Mouse (Mus musculus) MEL (cell line): ENCODE measurements around the gene Creb3. TPM values are rescaled to one million over a fixed set of nuclear protein-coding genes. Genes with fewer than 3 reads are reported as not detected.

Experiments used
- DNase-seq: peaks from one replicate; pipeline ENCODE4 v3.0.0; 2011; ENCODE audit warnings: low read depth, low spot score
- H3K27ac ChIP-seq: 2 replicates; pipeline ENCODE4 v1.5.1; 2012; ENCODE audit warnings: low read depth, mild to moderate bottlenecking, control low read depth, low read length, moderate library complexity; ENCODE audit not compliant: control insufficient read depth
- H3K27me3 ChIP-seq, 2 experiments: fragments of 150-350 bp in 1 of 2; sonication (generic) in 1 of 2; 2 replicates each; pipeline ENCODE4 v1.6.1; 2012; ENCODE audit warnings: low read length in 2 of 2, mild to moderate bottlenecking in 2 of 2, improper control_type of control experiment in 1 of 2, moderate library complexity in 1 of 2; ENCODE audit not compliant: insufficient read depth in 2 of 2, control insufficient read depth in 1 of 2
- H3K36me3 ChIP-seq, 2 experiments: 2 replicates each; pipeline ENCODE4 v1.6.1; 2012 to 2014; ENCODE audit warnings: low read length in 2 of 2, improper control_type of control experiment in 1 of 2, inconsistent platforms in 1 of 2, mild to moderate bottlenecking in 1 of 2; ENCODE audit not compliant: insufficient read depth in 2 of 2, control insufficient read depth in 1 of 2
- H3K4me1 ChIP-seq, 2 experiments: fragments of 150-350 bp in 1 of 2; sonication (generic) in 1 of 2; 2 replicates each; pipeline ENCODE4 v1.6.1; 2012; ENCODE audit warnings: low read length in 2 of 2, improper control_type of control experiment in 1 of 2, mild to moderate bottlenecking in 1 of 2; ENCODE audit not compliant: insufficient read depth in 2 of 2, control insufficient read depth in 1 of 2
- H3K4me3 ChIP-seq, 2 experiments: fragments of 150-350 bp in 1 of 2; sonication (generic) in 1 of 2; 2 replicates each; pipeline ENCODE4 v1.5.1; 2012; ENCODE audit warnings: low read depth in 2 of 2, low read length in 2 of 2, mild to moderate bottlenecking in 2 of 2, moderate library complexity in 2 of 2, control low read depth in 1 of 2, improper control_type of control experiment in 1 of 2; ENCODE audit not compliant: control insufficient read depth in 1 of 2, insufficient read depth in 1 of 2
- H3K79me2 ChIP-seq: 2 replicates; pipeline ENCODE4 v1.6.1; 2012; ENCODE audit warnings: mild to moderate bottlenecking, low read length, moderate library complexity; ENCODE audit not compliant: control insufficient read depth, poor library complexity, insufficient read depth
- H3K9ac ChIP-seq: 2 replicates; pipeline ENCODE4 v1.6.1; 2012; ENCODE audit warnings: low read depth, mild to moderate bottlenecking, control low read depth, low read length, moderate library complexity; ENCODE audit not compliant: control insufficient read depth, poor library complexity, severe bottlenecking
- H3K9me3 ChIP-seq: fragments of 150-350 bp; sonication (generic); replicated peaks from 2 replicates; pipeline ENCODE4 v1.6.1; 2012; ENCODE audit warnings: mild to moderate bottlenecking, low read length, improper control_type of control experiment, moderate library complexity; ENCODE audit not compliant: insufficient read depth
- CHD1 ChIP-seq: IDR thresholded peaks from 2 replicates; pipeline ENCODE4 v1.6.1; 2012; ENCODE audit warnings: low read depth, mild to moderate bottlenecking, inconsistent platforms, low read length, improper control_type of control experiment
- CTCF ChIP-seq, 3 experiments: IDR thresholded peaks in 2 of 3; conservative IDR thresholded peaks in 1 of 3; 2 replicates each; pipeline ENCODE4 v1.5.1; 2011 to 2012; ENCODE audit warnings: low read length in 3 of 3, low read depth in 2 of 3, mild to moderate bottlenecking in 2 of 3, improper control_type of control experiment in 1 of 3, inconsistent platforms in 1 of 3, mixed read lengths in 1 of 3, moderate library complexity in 1 of 3; ENCODE audit not compliant: control insufficient read depth in 1 of 3, insufficient read depth in 1 of 3, poor library complexity in 1 of 3, severe bottlenecking in 1 of 3
- E2F4 ChIP-seq: IDR thresholded peaks from 2 replicates; pipeline ENCODE4 v1.6.1; 2011; ENCODE audit warnings: low read depth, low read length, improper control_type of control experiment, borderline replicate concordance
- ELF1 ChIP-seq: IDR thresholded peaks from 2 replicates; pipeline ENCODE4 v1.6.1; 2014; ENCODE audit warnings: low read depth, mild to moderate bottlenecking, inconsistent platforms, low read length, improper control_type of control experiment, moderate library complexity
- EP300 ChIP-seq, 2 experiments: IDR thresholded peaks; 2 replicates each; pipeline ENCODE4 v1.6.1; 2011; ENCODE audit warnings: improper control_type of control experiment in 2 of 2, low read length in 2 of 2, low read depth in 1 of 2, mild to moderate bottlenecking in 1 of 2
- GATA1 ChIP-seq: IDR thresholded peaks from 2 replicates; pipeline ENCODE4 v1.6.1; 2011; ENCODE audit warnings: low read depth, low read length, improper control_type of control experiment
- HCFC1 ChIP-seq: IDR thresholded peaks from 2 replicates; pipeline ENCODE4 v1.6.1; 2012; ENCODE audit warnings: low read depth, mild to moderate bottlenecking, inconsistent platforms, low read length, improper control_type of control experiment, moderate library complexity
- MEF2A ChIP-seq: IDR thresholded peaks from 2 replicates; pipeline ENCODE4 v1.6.1; 2014; ENCODE audit warnings: low read depth, mild to moderate bottlenecking, inconsistent platforms, low read length, improper control_type of control experiment; ENCODE audit not compliant: poor library complexity, insufficient replicate concordance, severe bottlenecking; ENCODE audit errors: extremely low read depth
- MYC ChIP-seq: IDR thresholded peaks from 2 replicates; pipeline ENCODE4 v1.6.1; 2011; ENCODE audit warnings: low read depth, mild to moderate bottlenecking, low read length, improper control_type of control experiment, moderate library complexity
- NELFE ChIP-seq: IDR thresholded peaks from 2 replicates; pipeline ENCODE4 v1.6.1; 2011; ENCODE audit warnings: low read depth, low read length, improper control_type of control experiment
- POLR2A ChIP-seq, 2 experiments: IDR thresholded peaks; 2 replicates each; pipeline ENCODE4 v1.6.1; 2011 to 2012; ENCODE audit warnings: low read length in 2 of 2, mild to moderate bottlenecking in 2 of 2, control low read depth in 1 of 2, improper control_type of control experiment in 1 of 2, low read depth in 1 of 2, moderate library complexity in 1 of 2; ENCODE audit not compliant: control insufficient read depth in 1 of 2, insufficient read depth in 1 of 2, poor library complexity in 1 of 2
- POLR2AphosphoS2 ChIP-seq: IDR thresholded peaks from 2 replicates; pipeline ENCODE4 v1.6.1; 2011; ENCODE audit warnings: low read length, improper control_type of control experiment
- POLR2AphosphoS5 ChIP-seq: IDR thresholded peaks from 2 replicates; pipeline ENCODE4 v1.6.1; 2012; ENCODE audit warnings: low read depth, borderline replicate concordance, mild to moderate bottlenecking, inconsistent platforms, low read length, moderate library complexity, mixed read lengths
- SIN3A ChIP-seq: IDR thresholded peaks from 2 replicates; pipeline ENCODE4 v1.6.1; 2012; ENCODE audit warnings: low read length, improper control_type of control experiment, inconsistent platforms
- TAL1 ChIP-seq: IDR thresholded peaks from 2 replicates; pipeline ENCODE4 v1.6.1; 2012; ENCODE audit warnings: mild to moderate bottlenecking, inconsistent platforms, low read length, moderate library complexity, mixed read lengths
- TBP ChIP-seq: IDR thresholded peaks from 2 replicates; pipeline ENCODE4 v1.8.0; 2011; ENCODE audit warnings: low read depth, low read length, improper control_type of control experiment
- TCF12 ChIP-seq: IDR thresholded peaks from 2 replicates; pipeline ENCODE4 v1.6.1; 2014; ENCODE audit warnings: low read depth, mild to moderate bottlenecking, inconsistent platforms, low read length, improper control_type of control experiment, moderate library complexity
- UBTF ChIP-seq: IDR thresholded peaks from 2 replicates; pipeline ENCODE4 v1.6.1; 2012; ENCODE audit warnings: low read depth, mild to moderate bottlenecking, inconsistent platforms, low read length, improper control_type of control experiment, moderate library complexity, borderline replicate concordance; ENCODE audit not compliant: insufficient read depth
- USF2 ChIP-seq, 2 experiments: IDR thresholded peaks; 2 replicates each; pipeline ENCODE4 v1.6.1; 2011 to 2012; ENCODE audit warnings: improper control_type of control experiment in 2 of 2, low read length in 2 of 2, borderline replicate concordance in 1 of 2, inconsistent platforms in 1 of 2, low read depth in 1 of 2, mild to moderate bottlenecking in 1 of 2; ENCODE audit not compliant: insufficient read depth in 1 of 2
- ZC3H11A ChIP-seq: IDR thresholded peaks from 2 replicates; pipeline ENCODE4 v1.6.1; 2012; ENCODE audit warnings: low read depth, mild to moderate bottlenecking, inconsistent platforms, low read length, improper control_type of control experiment
- ZNF384 ChIP-seq: IDR thresholded peaks from 2 replicates; pipeline ENCODE4 v1.6.1; 2012; ENCODE audit warnings: low read depth, mild to moderate bottlenecking, inconsistent platforms, low read length, improper control_type of control experiment
- polyA plus RNA-seq, 2 experiments: library from polyadenylated mRNA; stranded (reverse) in 1 of 2; unstranded in 1 of 2; fragments of >175 nt in 1 of 2; fragments of >200 nt in 1 of 2; gene quantifications; 2 replicates each; pipeline versions ENCODE4 v1.2.1 to v1.2.4; 2012; ENCODE audit warnings: low replicate concordance in 2 of 2, low read depth in 1 of 2; ENCODE audit not compliant: insufficient read length in 2 of 2, insufficient read depth in 1 of 2, missing spikeins in 1 of 2
- total RNA-seq: library from RNA; depleted of rRNA; stranded (reverse); fragments of 300-350 nt; gene quantifications from 2 replicates; pipeline ENCODE4 v1.2.3, GENCODE M21; 2012

Gene Creb3
- total and polyA plus RNA-seq, 3 experiments, result 17.1 to 21.3 TPM; not detected in 1

DNA sequence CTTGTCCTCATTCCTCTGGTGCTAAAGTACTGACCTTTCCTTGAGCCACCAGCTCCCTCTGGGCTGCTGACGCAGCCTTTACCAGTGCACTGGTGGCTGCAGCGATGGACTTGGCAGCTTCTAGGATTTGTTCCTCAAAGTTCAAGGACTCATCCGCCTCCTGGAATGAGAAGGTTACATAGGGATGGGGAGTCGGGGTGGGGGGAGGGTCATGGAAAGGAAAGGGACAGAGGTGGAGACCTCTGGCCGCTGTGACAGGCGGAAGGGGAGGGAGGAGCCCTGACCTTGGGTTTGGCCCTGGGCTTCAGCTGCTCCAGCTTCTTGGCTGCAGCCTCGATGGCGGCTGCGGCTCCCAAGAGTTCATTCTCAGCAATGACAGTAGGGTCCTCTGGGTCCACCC lies 28.9 kb upstream of the Creb3 start:
- Histone ChIP-seq H3K9me3 (no peaks in the 10 kb centered on the region), H3K9ac (no peak overlapping the region), H3K27me3 (no peaks in the 10 kb centered on the region), H3K27ac (no peak overlapping the region), H3K79me2 (no peaks in the 10 kb centered on the region), H3K36me3 (peaks cover 2 to 8% of the 10 kb centered on the region in 2 experiments; a peak in 3 of 4 replicates), H3K4me1 (peaks cover 0 to 8% of the 10 kb centered on the region in 2 experiments; a peak in 2 of 4 replicates)
- no peak for DNase-seq
- TF ChIP-seq CTCF (IDR thresholded peaks at IDR 0.05 in 2 of 3, conservative IDR thresholded peaks at IDR 0.05 in 1 of 3; ENCODE audit: control insufficient read depth in 1 of 3, insufficient read depth in 1 of 3, low read depth in 2 of 3, low read length in 3 of 3, poor library complexity in 1 of 3, severe bottlenecking in 1 of 3) (no peak), UBTF (no peak), SIN3A (no peak), MYC (no peak), TCF12 (no peak)
- TF ChIP-seq, all 39 proteins: peak for 0
- no peak overlapping the region for H3K4me3 ChIP-seq

DNA sequence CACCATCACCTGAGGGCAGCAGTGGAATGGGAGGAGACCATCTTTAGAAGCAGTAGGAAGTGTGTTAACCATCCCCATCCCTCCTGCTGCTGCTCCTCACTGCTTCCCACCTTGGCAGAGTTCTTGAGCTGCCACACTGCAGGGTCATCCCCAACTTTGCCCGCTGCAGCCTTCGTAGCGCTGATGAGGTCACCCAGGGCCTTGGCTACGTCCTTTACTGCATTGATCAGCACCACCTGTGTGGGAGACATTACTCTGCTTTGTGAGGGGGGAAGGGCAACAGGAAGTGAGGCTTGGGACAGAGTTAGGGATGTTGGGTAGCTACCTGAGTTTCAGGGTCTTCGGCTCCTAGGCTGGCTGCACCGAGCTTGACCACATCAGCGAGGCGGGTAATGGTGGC lies 26.5 kb upstream of the Creb3 start:
- H3K9me3 ChIP-seq, result no peaks in the 10 kb centered on the region
- H3K4me1 ChIP-seq, result no peaks in the 10 kb centered on the region; a peak in 1 of 4 replicates

DNA sequence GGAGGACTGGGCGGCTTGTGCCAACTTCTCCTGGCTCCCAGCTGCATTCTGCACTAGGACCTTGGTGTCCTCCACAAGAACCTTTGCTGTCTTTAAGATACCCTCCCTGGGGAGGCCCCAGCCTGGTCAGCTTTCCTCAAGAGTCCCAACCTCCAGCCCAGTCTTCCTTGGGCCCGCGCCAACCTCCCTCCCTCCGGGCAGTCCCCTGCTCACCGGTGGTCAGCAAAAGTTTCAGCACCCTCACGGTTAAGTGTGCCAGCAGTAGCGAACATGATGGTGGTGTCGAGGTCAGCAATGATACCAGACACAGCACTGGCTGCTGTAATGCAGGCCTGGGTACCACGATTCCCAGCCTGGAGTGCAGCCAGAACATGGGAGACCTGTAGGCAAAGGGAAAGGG lies 26.1 kb upstream of the Creb3 start:
- Histone ChIP-seq H3K79me2 (no peaks in the 10 kb centered on the region), H3K9ac (no peak overlapping the region), H3K36me3 (peaks cover 0 to 6% of the 10 kb centered on the region in 2 experiments; a peak in 2 of 4 replicates), H3K27me3 (no peaks in the 10 kb centered on the region), H3K27ac (no peak overlapping the region), H3K9me3 (no peaks in the 10 kb centered on the region), H3K4me3 (no peak overlapping the region), H3K4me1 (no peaks in the 10 kb centered on the region)
- DNase-seq, result no peak
- TF ChIP-seq CHD1, result no peak
- TF ChIP-seq TBP, result no peak
- TF ChIP-seq SIN3A, result no peak
- TF ChIP-seq NELFE, result no peak
- TF ChIP-seq POLR2AphosphoS2, result no peak
- TF ChIP-seq ZNF384, result no peak
- no peak for TF ChIP-seq HCFC1
- TF ChIP-seq EP300 (IDR thresholded peaks at IDR 0.05; ENCODE audit: low read depth in 1 of 2, low read length in 2 of 2), result no peak
- no peak for TF ChIP-seq ZC3H11A
- TF ChIP-seq MEF2A, result no peak
- no peak for TF ChIP-seq TCF12
- TF ChIP-seq POLR2A (IDR thresholded peaks at IDR 0.05; ENCODE audit: control insufficient read depth in 1 of 2, insufficient read depth in 1 of 2, low read depth in 1 of 2, low read length in 2 of 2, poor library complexity in 1 of 2), result no peak
- no peak for TF ChIP-seq USF2 (IDR thresholded peaks at IDR 0.05; ENCODE audit: borderline replicate concordance in 1 of 2, insufficient read depth in 1 of 2, low read depth in 1 of 2, low read length in 2 of 2)
- TF ChIP-seq ELF1, result no peak
- no peak for TF ChIP-seq GATA1

More for the DNA sequence above, 26.5 kb upstream of the Creb3 start:
- Histone ChIP-seq H3K4me3 (no peak overlapping the region), H3K79me2 (no peaks in the 10 kb centered on the region), H3K36me3 (peaks cover 0 to 6% of the 10 kb centered on the region in 2 experiments; a peak in 2 of 4 replicates), H3K9ac (no peak overlapping the region), H3K27ac (no peak overlapping the region), H3K27me3 (no peaks in the 10 kb centered on the region)
- TF ChIP-seq TBP, result no peak
- TF ChIP-seq TAL1, result no peak
- no peak for TF ChIP-seq E2F4
- TF ChIP-seq GATA1, result no peak
- TF ChIP-seq POLR2AphosphoS5, result no peak
- TF ChIP-seq SIN3A, result no peak
- DNase-seq, result no peak
